Mouse (Mus musculus): ENCODE results near the gene Nedd9.

Gene Nedd9

DNA sequence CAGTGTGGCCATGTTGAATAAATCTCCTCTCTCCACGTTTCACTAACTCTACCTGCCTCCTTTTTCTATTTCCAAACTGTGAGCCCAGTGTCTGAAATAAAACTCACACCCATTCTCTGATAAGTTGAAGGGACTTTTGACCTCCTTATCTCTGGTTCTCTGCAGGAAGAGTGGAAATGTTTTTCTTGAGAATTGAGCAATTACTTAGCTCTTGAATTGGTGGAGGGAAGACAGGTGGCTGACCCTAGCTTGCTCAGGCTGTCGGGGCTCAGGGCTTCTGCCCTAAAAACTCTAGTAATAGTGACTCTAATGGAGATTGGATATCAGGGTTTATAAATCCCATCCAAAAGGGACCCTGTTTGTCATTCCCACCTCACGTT, 143.3 kb downstream of the Nedd9 start:
- no peak for DNase-seq (ENCODE audit: low read depth, low spot score)

DNA sequence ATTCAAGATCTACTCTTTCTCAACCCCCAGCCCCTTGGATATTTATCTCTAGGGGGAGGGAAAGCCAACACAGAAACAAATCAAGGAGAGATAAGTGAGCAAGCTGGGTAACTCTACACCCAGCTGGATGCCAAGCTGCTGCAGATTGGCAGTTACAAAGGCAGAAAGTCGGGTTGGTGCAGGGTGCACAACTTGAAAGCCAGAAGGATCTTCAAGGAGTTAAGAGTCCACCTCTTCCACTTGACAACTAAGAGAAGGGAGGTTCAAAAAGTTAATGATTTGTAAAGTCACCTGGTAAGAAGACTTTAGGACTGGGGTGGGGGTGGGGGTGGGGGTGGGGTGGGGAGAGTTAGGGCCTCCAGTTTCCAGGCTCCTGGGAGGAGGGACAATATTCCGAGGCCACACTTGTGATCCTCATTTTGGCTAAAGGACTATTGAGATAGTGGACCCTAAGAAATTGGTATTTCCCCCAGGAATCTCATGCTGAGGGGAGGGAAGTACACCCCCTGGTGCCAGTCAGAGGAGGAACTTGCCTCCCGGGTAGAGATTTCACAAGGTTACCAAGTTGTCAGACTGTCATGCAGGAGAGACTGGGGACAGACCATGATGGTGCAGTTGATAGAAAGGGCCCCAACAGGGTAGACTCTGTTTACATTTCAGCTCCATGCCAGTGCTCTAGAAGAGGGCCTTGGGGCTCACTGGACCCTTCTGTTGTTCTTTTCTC, 143.8 kb downstream of the Nedd9 start:
- no peak for DNase-seq (ENCODE audit: low read depth, low spot score)

DNA sequence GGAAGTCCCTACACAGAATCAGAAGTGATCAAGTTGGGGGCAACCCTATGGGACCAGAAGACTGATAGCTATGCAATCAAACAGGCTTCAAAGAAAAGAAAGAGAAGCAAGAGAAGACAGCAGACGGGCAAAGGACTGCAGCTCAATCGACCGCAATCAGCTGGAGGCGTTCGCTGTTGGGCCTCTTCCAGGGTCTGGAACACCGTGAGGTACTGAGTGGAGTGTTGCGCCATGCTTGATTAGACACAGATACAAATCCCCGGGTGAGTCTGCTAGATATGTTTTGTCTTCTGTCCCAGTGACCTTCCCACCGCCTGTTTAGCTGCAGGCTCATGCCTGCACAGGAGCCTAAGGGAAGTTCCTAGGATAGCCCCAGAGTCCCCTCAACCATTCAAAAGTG, 145.7 kb downstream of the Nedd9 start:
- DNase-seq (ENCODE audit: low read depth, low spot score), result no peak

DNA sequence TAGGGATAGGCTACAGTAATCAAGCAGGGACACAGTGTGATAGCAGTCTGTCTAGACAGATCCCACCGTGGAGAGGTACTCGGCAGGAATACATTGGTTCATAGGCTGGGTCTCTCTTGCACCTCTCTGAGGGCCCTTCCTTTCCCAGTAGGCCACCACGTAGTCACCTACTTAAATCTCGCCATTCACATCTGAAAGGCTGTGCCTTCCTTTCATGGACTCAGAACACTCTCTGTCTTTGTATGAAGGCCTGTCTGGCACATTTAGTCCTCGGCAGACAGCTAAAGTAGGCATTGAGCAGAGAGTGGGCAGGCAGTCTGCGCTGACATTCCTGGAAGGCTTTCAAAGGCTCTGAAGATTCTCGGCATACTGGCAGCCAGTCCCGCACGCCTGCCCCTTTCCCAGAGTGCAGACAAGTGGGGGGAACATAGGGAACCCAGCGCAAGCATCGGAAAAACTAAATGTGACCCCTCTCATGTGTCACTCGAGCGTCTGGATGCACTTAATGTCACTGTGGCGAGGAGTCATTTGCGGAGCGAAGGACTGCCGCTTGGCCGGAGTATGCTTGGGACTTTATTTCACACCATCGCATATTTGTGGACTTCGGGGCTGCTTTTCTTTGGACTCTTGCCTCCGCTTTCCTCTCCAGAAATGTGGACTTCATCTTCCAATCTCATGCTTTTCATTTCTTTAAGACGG, 147.4 kb downstream of the Nedd9 start:
- no peak for DNase-seq (ENCODE audit: low read depth, low spot score)

DNA sequence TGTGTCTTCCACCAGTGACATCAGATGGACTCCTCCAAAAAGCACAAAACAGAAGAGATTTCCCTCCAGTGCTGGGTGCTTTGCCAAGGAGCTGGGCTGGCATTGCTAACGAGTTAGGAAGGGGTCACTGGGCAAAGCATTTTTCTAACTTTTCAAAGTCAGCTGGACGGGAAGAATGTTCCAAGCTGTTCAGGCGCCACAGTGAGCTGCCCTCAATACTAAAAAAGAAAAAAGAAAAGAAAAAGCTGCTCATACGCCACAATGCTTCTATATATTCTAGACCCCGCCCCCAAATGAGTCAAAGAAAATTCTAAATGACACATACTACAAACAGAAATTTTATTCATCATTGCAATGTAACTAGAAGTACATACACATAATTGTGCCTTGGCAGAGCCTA, 148.0 kb downstream of the Nedd9 start:
- DNase-seq (ENCODE audit: low read depth, low spot score), result no peak

DNA sequence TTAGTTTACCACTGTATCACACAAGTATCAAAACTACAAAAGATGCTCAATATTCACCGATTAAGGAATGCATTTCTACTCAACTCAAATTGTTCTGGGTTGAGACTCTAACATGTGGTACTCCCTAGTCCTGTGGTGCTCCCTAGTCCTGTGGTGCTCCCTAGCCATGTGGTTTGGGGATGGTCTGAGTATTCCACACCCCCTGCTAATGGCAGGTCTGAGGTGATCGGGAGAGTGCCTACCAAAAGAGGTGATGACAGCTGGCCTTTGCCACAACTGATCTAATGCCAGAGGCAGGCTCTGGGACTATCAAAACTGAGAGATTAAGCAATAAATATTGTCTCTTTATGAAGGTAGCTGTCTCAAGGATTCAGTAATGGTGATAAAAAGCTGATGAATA, 149.8 kb downstream of the Nedd9 start:
- no peak for DNase-seq (ENCODE audit: low read depth, low spot score)

DNA sequence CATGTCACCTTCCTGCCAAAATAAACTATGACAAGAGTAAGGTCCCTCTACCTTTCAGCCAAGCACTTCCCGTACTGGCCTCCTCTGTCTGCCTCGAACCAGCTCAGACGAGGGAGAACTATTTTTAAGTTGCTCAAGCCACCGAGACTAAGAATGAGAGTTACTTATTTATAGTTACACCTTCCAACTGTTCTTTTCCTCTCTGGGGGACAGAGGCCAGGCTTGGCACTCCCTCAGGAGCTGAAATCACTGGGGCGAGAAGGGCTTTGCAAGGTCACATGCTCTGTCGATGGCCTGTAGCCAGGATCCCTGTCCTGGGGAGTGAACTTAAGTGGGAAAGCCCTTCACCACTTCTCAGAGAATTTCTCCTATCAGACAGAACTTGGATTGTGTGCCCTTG, 150.9 kb downstream of the Nedd9 start:
- no peak for DNase-seq (ENCODE audit: low read depth, low spot score)

DNA sequence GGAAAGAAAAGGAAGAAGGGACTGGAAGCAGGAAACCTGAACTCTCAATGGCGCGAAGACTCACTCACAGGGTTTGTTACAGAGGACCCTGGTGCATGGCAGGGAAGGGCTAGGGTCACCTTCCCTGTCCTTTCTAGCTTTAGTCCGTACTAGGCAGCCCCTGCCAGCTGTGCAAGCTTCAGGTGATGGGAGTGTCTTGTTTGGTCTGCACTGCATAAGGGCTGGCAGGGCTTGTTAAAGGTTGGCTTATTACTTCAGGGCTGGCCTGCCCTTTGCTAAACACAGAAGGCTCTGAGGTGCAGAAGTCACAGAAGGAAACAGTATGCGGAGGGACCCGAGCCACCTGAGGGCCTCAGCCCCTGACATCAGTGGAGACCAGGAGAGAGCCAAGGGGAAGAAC, 151.4 kb downstream of the Nedd9 start:
- DNase-seq (ENCODE audit: low read depth, low spot score), result no peak

DNA sequence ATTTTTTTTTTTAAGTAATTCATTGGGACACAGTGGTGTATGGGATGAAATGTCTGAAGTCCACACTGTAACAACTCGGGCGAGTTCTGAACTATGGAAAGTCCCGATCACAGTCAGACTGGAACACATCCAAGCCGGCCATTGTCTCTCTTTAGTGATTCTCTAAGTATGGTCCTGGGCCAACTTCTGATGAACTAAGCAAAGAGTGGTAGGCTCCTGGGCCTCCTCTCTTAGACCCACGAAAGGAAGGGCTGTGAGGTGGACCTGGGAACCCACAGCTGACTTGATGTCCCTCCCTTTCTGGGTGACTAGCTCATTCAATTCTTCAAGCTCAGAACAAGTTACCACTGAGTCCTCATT, 152.5 kb downstream of the Nedd9 start:
- DNase-seq (ENCODE audit: low read depth, low spot score), result no peak

DNA sequence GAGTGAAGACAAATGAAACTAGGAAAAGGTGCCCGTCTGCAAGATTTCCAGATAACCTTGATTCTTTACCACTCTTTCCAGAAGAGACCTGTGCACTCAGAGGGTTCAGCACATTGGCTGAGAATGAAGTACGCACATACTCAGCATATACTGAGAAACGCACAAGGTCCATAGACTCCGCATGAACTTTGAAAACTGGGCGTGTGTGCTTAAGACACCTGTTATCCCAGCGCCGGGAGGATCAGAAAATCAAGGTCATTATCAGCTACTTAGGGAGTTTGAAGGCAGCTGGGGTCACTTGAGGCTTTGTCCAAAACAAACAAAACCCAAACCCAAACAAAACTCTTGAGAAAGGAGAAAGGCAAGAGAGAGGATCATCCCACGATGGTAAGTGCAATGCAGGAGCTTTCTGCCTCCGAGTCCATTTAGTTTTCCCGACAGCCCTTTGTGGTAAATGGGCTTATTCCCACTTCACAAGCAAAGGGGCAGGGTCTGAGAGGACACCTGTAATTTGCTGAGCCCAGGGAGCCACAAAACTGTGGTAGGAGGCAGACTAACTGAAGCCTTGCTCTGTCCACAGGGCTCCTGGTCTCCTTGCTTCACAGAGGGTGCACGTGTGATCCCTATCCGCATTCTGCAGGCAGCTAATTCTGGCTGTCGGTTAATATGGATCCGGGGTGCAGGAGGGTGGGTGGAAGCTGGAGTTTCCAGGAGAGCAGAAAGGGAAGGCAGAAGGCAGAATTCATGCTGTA, 153.1 kb downstream of the Nedd9 start:
- no peak for DNase-seq (ENCODE audit: low read depth, low spot score)

DNA sequence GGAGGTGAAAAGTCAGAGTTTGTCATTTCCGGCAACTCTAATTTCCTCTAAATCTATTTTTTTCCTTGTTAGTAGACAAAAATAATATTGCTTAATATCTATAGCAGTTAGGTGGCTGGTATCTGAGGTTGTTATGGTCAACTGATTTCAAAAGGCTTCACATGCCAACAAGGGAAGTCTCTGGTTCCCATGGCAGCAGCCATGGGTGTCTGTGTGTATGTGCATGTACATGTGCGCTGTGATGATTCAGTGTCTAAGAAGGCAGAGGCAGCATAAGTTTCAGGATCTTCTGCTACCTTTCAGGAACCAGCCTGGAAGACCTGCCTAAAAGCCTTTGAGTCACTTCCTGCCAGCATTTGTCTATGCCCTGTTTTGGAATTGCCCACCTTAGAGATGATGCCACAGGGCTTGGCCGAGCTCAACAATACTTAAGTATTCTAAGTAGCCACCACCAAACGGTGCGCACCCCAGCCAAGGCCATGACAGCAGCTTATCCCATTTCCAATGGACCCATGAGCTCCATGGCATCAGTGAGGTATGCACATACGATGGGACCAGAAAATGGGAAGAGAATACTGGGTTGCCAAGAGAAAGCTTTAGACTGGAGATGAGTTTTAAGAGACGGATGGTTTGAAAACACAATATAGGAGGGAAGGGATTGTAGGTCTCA, 155.4 kb downstream of the Nedd9 start:
- no peak for DNase-seq (ENCODE audit: low read depth, low spot score)

DNA sequence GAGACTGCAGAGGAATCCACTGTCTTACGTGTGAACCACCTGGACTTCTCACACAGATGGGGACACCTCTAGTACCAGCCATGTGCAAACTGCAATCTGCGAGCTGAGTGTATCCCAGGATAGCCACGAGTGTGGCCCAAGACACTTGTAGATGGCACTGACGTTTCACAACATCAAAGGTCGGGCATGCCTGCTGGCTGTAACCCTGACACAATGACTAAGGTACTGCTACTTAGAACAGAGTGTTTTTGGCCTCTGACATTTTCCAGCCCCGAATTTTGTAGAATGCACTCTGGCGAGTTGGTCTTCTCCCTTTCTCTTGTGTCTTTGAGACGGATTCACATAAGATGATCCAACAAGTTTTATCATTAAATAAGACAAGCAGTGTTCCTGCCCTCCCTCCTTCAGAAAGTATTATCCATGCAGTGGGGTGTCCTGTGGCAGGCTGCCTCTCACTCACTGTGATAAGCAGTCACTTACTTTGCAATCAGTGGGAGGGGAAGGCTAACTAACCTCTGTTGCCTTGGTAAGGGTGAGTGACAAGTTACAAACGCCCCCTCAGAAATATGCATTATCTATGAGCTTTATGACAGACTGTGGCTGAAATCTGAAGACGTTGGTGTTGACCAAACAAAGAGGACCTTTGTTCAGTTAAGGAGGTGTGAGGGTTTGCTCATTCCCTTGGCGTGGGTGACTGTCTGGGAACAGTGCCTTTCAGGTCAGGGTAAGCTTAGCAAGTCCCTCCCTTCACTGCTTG, 156.4 kb downstream of the Nedd9 start:
- DNase-seq (ENCODE audit: low read depth, low spot score), result no peak

DNA sequence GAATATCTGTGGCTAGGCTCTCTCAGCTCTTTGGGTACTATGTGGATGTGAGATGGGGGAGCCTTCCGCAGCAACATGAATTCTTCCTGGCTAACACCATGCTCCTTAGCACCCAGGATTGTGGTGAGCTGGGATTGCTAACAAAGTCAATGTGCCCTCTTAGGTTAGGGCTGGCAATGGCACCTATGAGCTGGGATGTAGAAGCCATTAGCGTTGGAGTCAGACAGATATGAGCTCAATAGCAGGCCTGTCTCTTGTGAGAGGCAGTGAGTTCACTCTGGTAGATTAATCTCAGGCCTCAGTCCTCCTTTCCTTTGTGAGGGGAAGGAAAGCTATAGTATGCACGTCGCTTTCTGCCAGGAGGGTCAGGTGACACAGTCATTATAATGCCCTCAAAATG, 157.1 kb downstream of the Nedd9 start:
- no peak for DNase-seq (ENCODE audit: low read depth, low spot score)

DNA sequence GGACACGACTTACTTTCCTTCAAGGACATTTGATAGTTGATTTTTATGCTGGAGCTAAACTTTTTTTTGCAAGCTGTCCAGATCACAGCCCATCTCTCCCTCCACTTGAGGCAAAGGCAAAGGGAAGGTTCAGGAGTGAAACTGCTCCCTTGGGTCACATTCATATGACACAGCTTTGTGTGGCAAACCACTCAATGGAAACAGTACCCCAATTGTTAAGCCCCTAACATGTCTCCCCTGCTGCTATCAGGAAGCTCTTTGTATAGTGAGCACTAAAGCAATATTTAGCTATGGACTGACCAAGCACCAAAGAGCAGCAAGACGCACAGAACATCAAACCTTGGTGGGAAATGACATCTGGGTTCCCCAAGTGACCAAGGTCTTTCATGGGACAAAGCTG, 158.7 kb downstream of the Nedd9 start:
- DNase-seq (ENCODE audit: low read depth, low spot score), result no peak

DNA sequence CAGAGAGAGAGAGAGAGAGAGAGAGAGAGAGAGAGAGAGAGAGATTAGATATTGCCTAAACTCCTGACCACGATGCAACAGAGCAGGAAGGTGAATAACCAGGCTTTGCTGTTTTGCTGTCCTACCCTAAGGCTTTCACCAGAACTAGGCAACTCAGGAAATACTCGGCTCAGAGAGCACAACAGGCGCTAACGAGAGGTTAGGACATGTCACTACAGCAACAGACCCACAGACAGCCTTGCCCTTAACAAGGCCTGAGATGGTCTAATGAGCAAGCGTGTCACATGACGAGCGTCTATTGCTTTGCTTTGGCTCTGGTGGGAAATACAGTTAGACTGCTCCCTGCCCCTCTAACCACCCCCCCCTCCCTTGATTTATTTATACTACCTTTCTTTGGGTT, 159.6 kb downstream of the Nedd9 start:
- no peak for DNase-seq (ENCODE audit: low read depth, low spot score)

DNA sequence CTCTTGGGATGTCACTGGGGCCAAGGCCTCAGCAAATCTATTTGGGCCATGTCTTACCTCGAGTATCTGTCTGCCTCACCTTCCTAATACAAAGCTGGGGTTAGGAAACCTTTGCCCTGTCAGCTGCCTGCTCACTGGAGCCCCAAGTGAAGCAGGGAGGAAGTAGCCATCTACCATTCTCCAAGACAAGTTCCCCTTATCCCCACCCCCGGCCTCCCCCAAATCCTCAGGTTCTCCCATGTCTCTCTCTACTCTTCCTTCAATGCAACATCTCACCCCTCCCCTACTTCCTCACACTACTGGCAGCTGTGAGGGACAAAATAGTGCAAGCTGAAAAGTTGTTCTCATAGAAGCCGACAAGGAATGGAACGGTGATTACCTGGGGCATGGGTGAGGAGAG, 161.0 kb downstream of the Nedd9 start:
- DNase-seq (ENCODE audit: low read depth, low spot score), result no peak

DNA sequence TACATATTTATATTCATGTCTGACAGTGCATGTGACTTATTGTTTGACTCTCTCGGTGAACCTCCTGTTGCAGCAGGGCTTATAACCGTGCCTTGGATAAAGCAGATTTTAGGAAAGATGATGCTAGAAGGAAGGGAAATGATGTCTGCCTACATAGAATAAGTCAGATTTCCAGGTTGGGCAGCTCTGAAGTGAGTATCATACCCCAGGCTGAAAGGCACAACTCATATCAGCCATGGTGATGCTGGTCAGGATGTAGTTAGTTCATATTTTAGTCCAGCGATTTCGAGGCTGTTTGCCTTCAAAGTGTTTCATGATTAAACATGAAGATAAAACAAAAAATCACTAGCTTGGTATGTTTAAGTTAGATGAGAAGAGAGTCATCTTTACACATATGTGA, 161.8 kb downstream of the Nedd9 start:
- no peak for DNase-seq (ENCODE audit: low read depth, low spot score)

DNA sequence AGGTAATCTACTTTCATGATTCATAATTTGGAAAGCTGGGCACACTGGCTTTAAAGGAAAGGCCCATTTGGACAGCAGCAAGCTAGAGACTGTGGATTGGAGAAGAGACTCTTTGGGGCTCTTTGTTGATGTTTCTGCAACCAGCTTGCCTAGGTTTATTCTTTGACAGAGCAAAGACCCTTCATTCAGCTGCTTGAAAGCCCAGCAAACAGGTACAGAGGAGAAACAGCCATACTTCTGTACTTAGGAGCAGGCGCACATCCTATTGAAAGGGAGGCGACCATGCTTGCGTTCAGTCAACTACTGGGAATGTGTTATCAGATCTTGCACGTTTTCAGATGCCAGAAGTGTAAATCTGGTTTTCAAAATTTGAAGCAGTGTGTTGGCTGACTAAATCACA, 162.5 kb downstream of the Nedd9 start:
- DNase-seq (ENCODE audit: low read depth, low spot score), result no peak

DNA sequence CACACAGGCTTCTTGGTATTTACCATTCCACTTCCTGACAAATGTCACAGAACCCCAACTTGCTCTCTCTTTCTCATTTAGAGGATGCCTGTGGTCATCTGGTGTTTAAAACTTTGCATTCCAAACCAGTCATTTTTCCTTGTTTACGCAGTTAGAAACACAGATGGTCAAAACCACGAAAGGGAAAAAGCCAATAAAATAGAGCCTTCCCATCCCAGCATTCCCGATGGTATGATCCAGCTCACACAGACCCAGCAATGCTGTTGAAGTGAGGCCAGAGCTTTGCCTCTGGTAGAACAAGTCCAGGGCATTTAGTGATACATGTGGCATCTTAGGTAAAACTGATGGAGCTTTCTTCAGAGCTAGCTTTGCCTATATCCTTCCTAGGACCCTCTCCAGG, 165.7 kb downstream of the Nedd9 start:
- no peak for DNase-seq (ENCODE audit: low read depth, low spot score)

DNA sequence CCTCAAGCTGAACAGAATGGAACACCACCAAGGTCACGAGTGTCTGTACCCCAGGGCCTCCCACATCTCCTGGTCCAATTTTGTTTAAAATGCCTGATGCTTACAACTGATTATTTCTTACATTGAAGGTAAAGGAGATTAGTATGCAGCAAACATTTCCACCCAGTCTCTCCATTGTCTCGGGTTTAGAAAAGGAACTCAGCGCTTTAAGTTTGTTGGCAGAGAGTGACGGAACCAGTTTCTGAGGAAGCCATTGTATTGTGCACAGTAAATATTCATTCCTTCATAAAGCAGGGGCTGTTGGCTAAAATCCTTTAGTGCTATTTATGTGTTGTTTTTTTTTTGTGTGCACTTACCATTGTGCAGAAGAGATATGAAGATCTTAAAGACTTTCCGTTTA, 166.4 kb downstream of the Nedd9 start:
- DNase-seq (ENCODE audit: low read depth, low spot score), result no peak

DNA sequence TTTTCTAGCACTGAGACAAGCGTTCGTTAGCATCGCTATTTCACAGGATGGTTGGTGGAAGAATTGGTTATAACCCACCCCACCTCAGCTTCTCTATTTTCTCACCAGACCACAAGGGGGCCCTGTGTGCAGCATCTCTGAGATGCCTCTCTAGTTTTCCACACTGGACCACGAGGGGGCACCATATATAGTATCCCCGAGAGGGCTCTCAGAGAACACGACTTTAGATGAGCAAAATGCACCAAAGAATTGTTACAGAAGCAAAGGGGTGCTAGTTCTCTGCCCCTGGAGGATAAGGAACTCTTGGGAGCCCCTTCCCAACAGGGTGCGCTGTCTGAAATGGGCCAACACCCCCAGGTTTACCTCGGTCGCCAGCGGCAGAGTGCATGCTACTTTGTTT, 184.4 kb downstream of the Nedd9 start:
- DNase-seq (ENCODE audit: low read depth, low spot score), result peak; percentile 86

DNA sequence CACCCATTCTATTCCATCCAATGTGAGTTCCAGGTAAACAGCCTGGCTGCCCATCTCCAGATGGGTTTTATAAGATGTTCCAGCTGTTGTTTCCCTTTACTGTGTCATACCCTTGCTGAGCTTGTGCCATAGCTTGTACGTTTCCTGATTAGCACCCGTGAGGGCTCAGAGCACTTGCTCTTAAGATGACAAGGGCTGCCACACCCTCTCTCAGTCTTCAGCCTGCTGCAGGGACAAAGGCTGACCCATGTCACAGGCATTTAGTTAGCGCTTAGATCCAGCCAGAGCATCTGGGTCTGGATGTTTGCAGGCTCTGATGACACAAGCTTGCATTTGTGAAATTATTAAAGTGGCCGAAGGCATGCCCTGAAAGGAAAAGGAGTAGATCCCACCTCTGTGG, 187.1 kb downstream of the Nedd9 start:
- DNase-seq (ENCODE audit: low read depth, low spot score), result no peak

All from A20 (cell line).